Mouse (Mus musculus) forebrain, embryonic 11.5 days (tissue): ENCODE measurements at regions not wholly inside any gene's neighbourhood (a gene's known extent, or its start where the extent isn't known, plus 50 kb on each side); places are given as distances from the start of the nearest gene placed in this dataset.

Experiments
- ATAC-seq: fragments of 200-750 bp; cut with Nextera tagmentation; replicated peaks from 2 replicates; pipeline ENCODE4 v1.8.0; 2017; ENCODE audit warnings: moderate TSS enrichment; ENCODE audit not compliant: low FRiP score
- DNase-seq: peaks from one replicate; pipeline ENCODE4 v3.0.0-alpha.2; 2017; ENCODE audit warnings: low spot score
- H3K27ac ChIP-seq: fragments of 300-500 bp; sonication (generic); 2 replicates; pipeline ENCODE4 v1.5.1; 2014; ENCODE audit warnings: low read depth, low read length
- H3K27me3 ChIP-seq: fragments of 300-500 bp; sonication (generic); 2 replicates; pipeline ENCODE4 v1.6.1; 2014; ENCODE audit warnings: mild to moderate bottlenecking, low read length, mixed read lengths; ENCODE audit not compliant: control insufficient read depth, insufficient read depth
- H3K36me3 ChIP-seq: fragments of 300-500 bp; sonication (generic); 2 replicates; pipeline ENCODE4 v1.6.1; 2014; ENCODE audit warnings: mild to moderate bottlenecking, low read length, moderate library complexity, mixed read lengths; ENCODE audit not compliant: control insufficient read depth, insufficient read depth
- H3K4me1 ChIP-seq: fragments of 300-500 bp; sonication (generic); replicated peaks from 2 replicates; pipeline ENCODE4 v1.6.1; 2014; ENCODE audit warnings: low read length, mixed read lengths; ENCODE audit not compliant: control insufficient read depth, insufficient read depth
- H3K4me2 ChIP-seq: fragments of 300-500 bp; sonication (generic); 2 replicates; pipeline ENCODE4 v1.6.1; 2014; ENCODE audit warnings: low read depth, mild to moderate bottlenecking, low read length, moderate library complexity, mixed read lengths; ENCODE audit not compliant: severe bottlenecking
- H3K4me3 ChIP-seq: fragments of 300-500 bp; sonication (generic); 2 replicates; pipeline ENCODE4 v1.5.1; 2014; ENCODE audit warnings: low read depth, low read length
- H3K9ac ChIP-seq: fragments of 300-500 bp; sonication (generic); 2 replicates; pipeline ENCODE4 v1.6.1; 2014; ENCODE audit warnings: low read length
- H3K9me3 ChIP-seq: fragments of 300-500 bp; sonication (generic); 2 replicates; pipeline ENCODE4 v1.6.1; 2016; ENCODE audit warnings: low read length, mixed read lengths; ENCODE audit not compliant: control insufficient read depth
- WGBS: fragments of 180-500 bp; shearing (Covaris S2); extraction: QIAGEN DNeasy Blood & Tissue Kit; methylation state at CpG from one replicate; pipeline ENCODE4 v1.1.7; 2014; 5-methylcytosine and 5-hydroxymethylcytosine counted together

DNA sequence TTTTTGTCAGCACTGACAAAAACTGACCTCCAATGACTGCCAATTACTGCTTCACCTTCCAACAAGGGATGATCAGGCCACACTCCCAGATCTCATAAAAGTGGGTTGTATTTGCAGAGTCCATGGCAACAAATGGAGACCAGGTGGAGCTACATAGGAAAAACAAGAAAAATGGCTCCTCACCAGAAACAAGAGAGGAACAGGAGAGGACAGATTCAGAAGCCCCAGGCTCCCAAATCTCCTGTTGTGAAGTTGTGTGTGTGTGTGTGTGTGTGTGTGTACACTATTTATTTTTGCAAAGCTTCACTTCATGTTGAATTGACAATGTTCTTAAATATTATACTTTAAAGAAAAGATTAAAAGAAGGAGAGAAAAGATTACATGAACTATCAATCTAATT is 380.2 kb upstream of the Mef2c start:
- H3K4me2 ChIP-seq, result no peak overlapping the region
- no peaks in the 10 kb centered on the region for H3K36me3 ChIP-seq
- no peaks in the 10 kb centered on the region for H3K4me1 ChIP-seq
- no peaks in the 10 kb centered on the region for H3K9me3 ChIP-seq
- no peak for DNase-seq
- no peaks in the 10 kb centered on the region for H3K27me3 ChIP-seq
- no peak overlapping the region for H3K27ac ChIP-seq
- H3K9ac ChIP-seq, result no peak overlapping the region
- H3K4me3 ChIP-seq, result no peak overlapping the region
- ATAC-seq, result no peak

DNA sequence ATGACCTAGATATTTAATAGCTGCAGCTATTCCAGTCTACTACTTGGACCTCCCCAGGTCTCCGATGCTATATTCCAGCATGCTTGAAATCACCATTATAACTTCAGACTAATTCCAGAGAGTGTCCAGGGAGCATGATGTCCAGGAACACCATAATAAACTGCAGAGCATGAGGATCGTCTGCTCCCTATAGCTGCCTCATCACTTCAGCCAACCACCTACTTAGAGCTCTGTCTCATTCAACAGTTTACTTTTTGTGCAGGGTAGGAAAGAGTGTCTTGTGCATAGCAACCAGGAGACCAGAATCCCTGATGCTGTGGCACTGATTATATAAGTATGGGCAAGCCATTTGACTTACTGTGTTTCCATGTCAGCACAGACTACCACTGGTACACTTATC is 379.2 kb upstream of the Mef2c start:
- no peak overlapping the region for H3K9ac ChIP-seq
- H3K9me3 ChIP-seq, result no peaks in the 10 kb centered on the region
- no peaks in the 10 kb centered on the region for H3K4me1 ChIP-seq
- ATAC-seq, result no peak
- no peak overlapping the region for H3K4me2 ChIP-seq
- H3K4me3 ChIP-seq, result no peak overlapping the region
- 94% methylated on average over 2 of the region's 2 CpGs for WGBS
- no peaks in the 10 kb centered on the region for H3K36me3 ChIP-seq
- DNase-seq, result no peak
- no peak overlapping the region for H3K27ac ChIP-seq
- no peaks in the 10 kb centered on the region for H3K27me3 ChIP-seq

DNA sequence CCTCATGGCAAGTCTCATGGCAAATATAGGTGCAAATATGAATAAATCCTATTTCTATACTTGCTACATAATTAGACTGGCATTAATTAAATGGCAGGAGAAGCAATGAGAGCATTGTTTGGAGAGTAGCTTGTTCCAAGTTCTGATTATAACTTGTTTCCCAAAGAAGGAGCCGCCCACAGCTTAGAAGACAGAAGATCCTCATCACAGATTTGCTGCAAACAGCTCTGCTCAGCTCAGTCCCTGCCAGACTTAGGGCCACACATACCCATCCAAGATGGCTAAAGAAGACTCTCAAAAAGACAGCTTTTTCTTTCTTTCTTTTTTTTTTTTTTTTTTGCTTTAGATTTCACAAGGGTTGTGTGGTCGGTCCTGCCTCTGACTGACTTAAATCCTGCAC is 377.4 kb upstream of the Mef2c start:
- Histone ChIP-seq H3K27me3 (no peaks in the 10 kb centered on the region), H3K36me3 (no peaks in the 10 kb centered on the region), H3K4me1 (peaks cover 2% of the 10 kb centered on the region; the same call in 1 of the 2 replicates), H3K4me2 (no peak overlapping the region), H3K27ac (no peak overlapping the region), H3K9me3 (no peaks in the 10 kb centered on the region), H3K9ac (no peak overlapping the region), H3K4me3 (no peak overlapping the region)
- DNase-seq, result no peak
- no peak for ATAC-seq
- 90% methylated on average over 2 of the region's 2 CpGs for WGBS

DNA sequence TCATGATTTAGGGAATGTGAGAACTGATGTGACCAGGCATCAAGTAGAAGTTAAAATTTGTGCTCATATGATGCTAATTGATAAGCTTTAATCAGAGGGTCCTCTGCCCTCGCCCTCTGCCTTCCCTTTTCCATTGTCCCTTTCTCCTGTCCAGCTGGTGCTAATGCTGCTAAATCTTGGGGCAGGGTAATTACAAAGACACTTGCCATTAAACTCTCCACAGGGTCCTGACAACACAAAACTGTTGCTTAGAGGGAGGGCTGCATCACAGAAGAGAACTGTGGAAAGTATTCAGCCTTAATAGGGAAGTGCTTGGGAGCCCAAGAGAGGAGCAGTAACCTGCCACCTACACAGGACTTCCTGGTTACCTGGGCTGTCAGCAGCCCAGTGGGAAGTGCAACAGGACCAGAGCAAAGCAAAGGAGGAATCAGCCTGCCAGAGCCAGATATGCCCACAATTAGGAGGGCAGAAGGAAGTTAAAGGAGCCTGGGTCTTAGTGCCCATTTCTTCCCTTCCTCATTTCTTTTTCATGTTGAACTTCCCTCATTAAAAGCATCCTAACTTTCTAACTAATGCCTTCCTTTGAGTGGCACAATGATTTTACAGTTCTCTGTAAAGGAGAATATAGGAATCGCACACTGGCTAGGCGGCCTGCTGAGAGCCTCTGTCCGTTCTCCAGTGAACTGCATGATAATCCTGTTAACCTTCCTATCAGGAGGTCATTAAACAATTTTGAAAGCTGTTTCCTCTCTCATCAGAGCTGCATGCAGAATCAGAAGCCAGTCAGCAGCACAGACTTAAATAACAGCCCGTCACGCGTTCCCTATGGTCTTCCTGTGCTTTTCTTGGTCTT is 372.5 kb upstream of the Mef2c start:
- DNase-seq (peak; percentile 51), ATAC-seq (peak; percentile 81)
- Histone ChIP-seq H3K4me2 (0 out of 2 replicates have a peak overlapping the region, but pooled peaks have one; percentile 3), H3K9me3 (no peaks in the 10 kb centered on the region), H3K9ac (no peak overlapping the region), H3K27me3 (no peaks in the 10 kb centered on the region), H3K4me1 (peaks cover 7% of the 10 kb centered on the region; the same call in 1 of the 2 replicates), H3K4me3 (no peak overlapping the region), H3K36me3 (no peaks in the 10 kb centered on the region), H3K27ac (no peak overlapping the region)
- WGBS, result 6% methylated on average over 7 of the region's 7 CpGs

DNA sequence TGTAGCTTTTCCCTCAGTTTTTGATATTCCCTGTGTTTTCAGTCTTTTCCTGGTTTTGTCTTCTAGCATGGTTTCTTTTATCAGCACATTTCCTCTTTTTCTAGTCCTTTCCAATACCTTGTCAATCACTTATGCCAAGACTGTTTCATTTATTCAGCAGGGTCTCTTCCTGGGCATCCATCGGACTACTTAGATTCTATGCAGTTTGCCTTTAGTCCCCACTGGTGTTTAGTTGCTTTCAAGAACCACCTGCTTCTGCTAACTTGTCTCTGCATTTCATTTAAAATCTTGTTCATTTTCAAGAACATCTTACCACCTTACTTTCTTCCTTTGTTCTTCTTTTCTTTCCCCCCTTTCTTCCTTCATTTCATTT is 371.9 kb upstream of the Mef2c start:
- Histone ChIP-seq H3K4me1 (peaks cover 7% of the 10 kb centered on the region; the same call in 1 of the 2 replicates), H3K9me3 (no peaks in the 10 kb centered on the region), H3K4me3 (no peak overlapping the region), H3K4me2 (0 out of 2 replicates have a peak overlapping the region, but pooled peaks have one; percentile 3), H3K9ac (no peak overlapping the region), H3K27ac (no peak overlapping the region), H3K36me3 (no peaks in the 10 kb centered on the region), H3K27me3 (no peaks in the 10 kb centered on the region)
- DNase-seq (no peak), ATAC-seq (0 out of 2 replicates have a peak, but pooled peaks have one; percentile 4)
- 17% methylated on average over 1 of the region's 1 CpGs for WGBS

DNA sequence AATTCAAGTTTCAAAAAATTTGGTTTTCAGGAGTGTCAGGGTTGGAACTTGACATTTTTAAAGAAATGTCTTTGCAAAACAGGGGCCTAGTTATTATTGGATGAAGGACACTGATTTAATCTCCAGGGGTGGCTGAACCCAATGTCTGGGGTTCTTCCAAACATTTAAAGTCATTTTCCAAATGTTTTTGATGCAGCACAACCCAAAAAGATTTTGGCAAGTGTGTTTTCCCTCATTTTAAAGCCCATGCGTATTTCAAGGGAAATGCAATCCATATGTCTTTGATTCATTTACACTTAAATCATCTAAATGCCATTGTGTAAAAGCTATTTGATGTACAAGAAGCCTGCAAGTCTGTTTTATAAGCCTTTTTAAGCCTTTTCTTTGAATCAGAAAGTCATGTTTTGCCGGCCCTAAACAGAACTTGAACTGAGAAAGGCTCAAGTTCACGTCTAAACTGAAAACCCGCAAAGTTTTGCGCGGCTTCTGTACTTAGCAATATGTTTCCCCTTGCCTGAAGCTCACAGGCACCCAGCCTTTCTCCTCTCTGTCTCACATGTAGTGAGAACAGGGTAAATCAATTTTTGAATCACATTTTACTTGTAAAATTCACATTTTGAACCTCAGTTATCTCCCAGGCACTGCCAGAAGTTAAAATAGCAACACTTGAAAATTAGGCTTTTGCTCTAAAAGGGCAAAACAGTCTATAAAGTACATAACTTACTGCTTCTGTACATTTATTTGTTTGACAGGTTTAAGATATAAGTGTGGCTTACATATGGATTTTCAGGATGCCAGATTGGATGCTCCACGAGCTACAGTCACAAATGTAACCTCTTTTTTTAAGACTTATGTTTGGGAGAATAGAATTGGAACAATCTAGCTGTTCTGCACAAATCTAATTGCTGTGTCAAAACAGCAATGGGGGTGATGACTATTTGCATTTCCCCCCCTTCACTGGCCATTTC is 370.9 kb upstream of the Mef2c start:
- H3K27me3 ChIP-seq, result no peaks in the 10 kb centered on the region
- no peak overlapping the region for H3K4me3 ChIP-seq
- ATAC-seq (no peak), DNase-seq (no peak)
- H3K4me2 ChIP-seq, result no peak overlapping the region
- H3K9me3 ChIP-seq, result no peaks in the 10 kb centered on the region
- no peak overlapping the region for H3K27ac ChIP-seq
- WGBS, result 68% methylated on average over 7 of the region's 7 CpGs
- no peak overlapping the region for H3K9ac ChIP-seq
- no peaks in the 10 kb centered on the region for H3K36me3 ChIP-seq
- peaks cover 7% of the 10 kb centered on the region; the same call in 1 of the 2 replicates for H3K4me1 ChIP-seq

DNA sequence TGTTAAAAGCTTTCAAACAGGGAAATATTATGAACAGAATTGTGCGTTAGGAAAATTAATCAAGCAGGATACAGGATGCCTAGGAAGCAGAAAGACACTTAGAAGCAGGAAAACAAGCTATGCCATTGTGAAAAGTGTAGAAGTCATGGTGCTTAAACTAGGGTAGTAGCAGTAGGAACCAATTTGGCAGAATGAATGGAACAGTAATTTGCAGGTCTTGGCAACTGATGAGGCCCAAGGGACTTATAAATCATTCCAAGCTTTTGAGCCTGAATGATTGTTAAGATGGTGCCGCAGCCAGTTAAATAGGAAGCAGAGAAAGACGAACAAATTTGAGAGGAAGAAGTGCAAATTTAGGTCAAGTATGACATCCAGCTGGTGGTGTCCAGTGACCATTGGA is 360.5 kb upstream of the Mef2c start:
- no peak for DNase-seq
- H3K4me1 ChIP-seq, result no peaks in the 10 kb centered on the region
- WGBS, result 79% methylated on average over 3 of the region's 3 CpGs

DNA sequence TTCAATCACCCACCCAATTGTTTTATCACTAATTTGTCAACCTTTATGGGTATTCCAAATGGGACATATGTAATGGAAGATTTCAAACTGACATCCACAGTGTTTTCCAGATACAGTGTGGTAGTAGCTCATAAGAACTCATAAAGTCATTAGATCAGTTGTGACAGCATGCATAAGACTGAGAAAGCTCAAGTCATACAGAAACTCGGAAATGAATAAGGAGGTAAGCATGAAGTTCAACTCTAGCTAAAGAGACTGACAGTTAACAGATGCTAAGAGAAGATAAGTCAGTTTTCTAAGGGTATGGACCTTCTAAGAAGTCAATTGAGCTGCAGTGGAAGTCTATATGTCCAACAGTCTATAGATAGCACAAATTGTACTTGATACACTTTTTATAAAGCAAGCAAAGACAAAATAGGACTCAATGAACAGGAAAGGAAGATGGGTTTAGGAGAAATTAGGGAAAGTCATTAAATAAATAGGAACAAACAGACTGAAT is 349.2 kb upstream of the Mef2c start:
- Histone ChIP-seq H3K4me1 (no peaks in the 10 kb centered on the region), H3K9ac (no peak overlapping the region), H3K9me3 (no peaks in the 10 kb centered on the region), H3K27ac (no peak overlapping the region), H3K4me3 (no peak overlapping the region), H3K36me3 (no peaks in the 10 kb centered on the region), H3K27me3 (no peaks in the 10 kb centered on the region), H3K4me2 (no peak overlapping the region)
- 77% methylated on average over 1 of the region's 1 CpGs for WGBS
- DNase-seq (no peak), ATAC-seq (no peak)

More for the DNA sequence above, 360.5 kb upstream of the Mef2c start:
- Histone ChIP-seq H3K9me3 (no peaks in the 10 kb centered on the region), H3K4me2 (no peak overlapping the region), H3K4me3 (no peak overlapping the region), H3K9ac (no peak overlapping the region), H3K27me3 (no peaks in the 10 kb centered on the region), H3K27ac (no peak overlapping the region), H3K36me3 (no peaks in the 10 kb centered on the region)
- no peak for ATAC-seq
